Mouse (Mus musculus) lung, adult 2 months (tissue): ENCODE data around the gene Zim1.

Experiments
- CTCF ChIP-seq: fragments of 200-500 bp; IDR thresholded peaks from 2 replicates; pipeline ENCODE4 v1.5.1; 2011; ENCODE audit warnings: mild to moderate bottlenecking, low read length, control low read depth; ENCODE audit not compliant: insufficient read depth
- POLR2A ChIP-seq: fragments of 200-500 bp; IDR thresholded peaks from 2 replicates; pipeline ENCODE4 v1.6.1; 2011; ENCODE audit warnings: low read depth, mild to moderate bottlenecking, control low read depth, low read length, borderline replicate concordance; ENCODE audit errors: extremely low read depth

DNA sequence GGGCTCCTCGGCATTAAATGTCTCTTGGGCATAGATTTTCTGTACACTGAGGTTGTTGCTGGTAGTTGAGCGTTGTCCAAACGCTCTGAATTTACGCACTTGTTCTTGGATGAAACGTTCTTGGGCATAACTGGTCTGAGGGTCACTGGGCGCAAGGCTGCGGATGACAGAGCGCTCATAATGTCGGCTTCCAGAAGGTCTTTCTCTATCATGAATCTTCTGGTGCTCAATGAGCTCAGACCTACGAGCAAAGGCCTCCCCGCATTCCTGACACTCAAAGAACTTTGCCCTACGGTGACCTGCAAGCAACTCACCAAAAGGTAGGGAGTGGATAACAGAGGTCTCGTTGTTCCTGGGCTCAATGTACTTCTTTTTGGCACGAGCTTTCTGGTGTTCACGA, 13.1 kb upstream of the Zim1 start:
- no peak for TF ChIP-seq CTCF
- TF ChIP-seq POLR2A = no peak
